Mouse (Mus musculus): ENCODE data around the gene Zfp324. TPM values are rescaled to one million over a fixed set of nuclear protein-coding genes. Genes with fewer than 3 reads are reported as not detected.

The Zfp324 gene
- polyA plus RNA-seq, 1 experiment from 2014 or later: 13.7 TPM

Other genes starting within 250 kb of the Zfp324 start
- gene Vmn2r56, start 230.8 kb upstream of the Zfp324 start, polyA plus RNA-seq (2015; fragmentation: Nextera tagmentation; extraction: Ambion mirVana): not detected in 2 replicates
- 20.1 and 22.9 TPM in 2 replicates for gene Zscan18, start 162.2 kb upstream of the Zfp324 start, polyA plus RNA-seq (2015; fragmentation: Nextera tagmentation; extraction: Ambion mirVana)
- gene Zfp329, start 147.0 kb upstream of the Zfp324 start, polyA plus RNA-seq (2015; fragmentation: Nextera tagmentation; extraction: Ambion mirVana): 30.6 and 31.3 TPM in 2 replicates
- 28.9 and 33.3 TPM in 2 replicates for gene Zfp110, start 131.1 kb upstream of the Zfp324 start, polyA plus RNA-seq (2015; fragmentation: Nextera tagmentation; extraction: Ambion mirVana)
- gene Zfp128, start 84.7 kb upstream of the Zfp324 start, polyA plus RNA-seq (2015; fragmentation: Nextera tagmentation; extraction: Ambion mirVana): 7.0 and 7.3 TPM in 2 replicates
- gene Zscan22, start 68.0 kb upstream of the Zfp324 start, polyA plus RNA-seq (2015; fragmentation: Nextera tagmentation; extraction: Ambion mirVana): 10.6 and 10.9 TPM in 2 replicates
- gene Rps5, start 43.5 kb upstream of the Zfp324 start, polyA plus RNA-seq (2015; fragmentation: Nextera tagmentation; extraction: Ambion mirVana): 661 and 665 TPM in 2 replicates
- 0.70 TPM in 2 replicates for gene Rnf225, start 38.4 kb upstream of the Zfp324 start, polyA plus RNA-seq (2015; fragmentation: Nextera tagmentation; extraction: Ambion mirVana)
- gene Zfp446, start 12.0 kb downstream of the Zfp324 start, polyA plus RNA-seq (2015; fragmentation: Nextera tagmentation; extraction: Ambion mirVana): 12.4 and 13.2 TPM in 2 replicates
- gene Slc27a5, start 32.4 kb downstream of the Zfp324 start, polyA plus RNA-seq (2015; fragmentation: Nextera tagmentation; extraction: Ambion mirVana): 0.19 and 0.44 TPM in 2 replicates
- gene Trim28, start 33.3 kb downstream of the Zfp324 start, polyA plus RNA-seq (2015; fragmentation: Nextera tagmentation; extraction: Ambion mirVana): 216 and 239 TPM in 2 replicates
- gene Zbtb45, start 44.2 kb downstream of the Zfp324 start, polyA plus RNA-seq (2015; fragmentation: Nextera tagmentation; extraction: Ambion mirVana): 37.0 and 37.4 TPM in 2 replicates
- gene Chmp2a, start 69.0 kb downstream of the Zfp324 start, polyA plus RNA-seq (2015; fragmentation: Nextera tagmentation; extraction: Ambion mirVana): 181 and 184 TPM in 2 replicates
- 80.3 and 95.9 TPM in 2 replicates for gene Ube2m, start 72.4 kb downstream of the Zfp324 start, polyA plus RNA-seq (2015; fragmentation: Nextera tagmentation; extraction: Ambion mirVana)
- 6.0 and 6.7 TPM in 2 replicates for gene Mzf1, start 88.9 kb downstream of the Zfp324 start, polyA plus RNA-seq (2015; fragmentation: Nextera tagmentation; extraction: Ambion mirVana)
- gene Vmn1r85, start 129.3 kb downstream of the Zfp324 start, polyA plus RNA-seq (2015; fragmentation: Nextera tagmentation; extraction: Ambion mirVana): 0.03 and 0.04 TPM in 2 replicates
- gene Vmn1r86, start 154.1 kb downstream of the Zfp324 start, polyA plus RNA-seq (2015; fragmentation: Nextera tagmentation; extraction: Ambion mirVana): not detected in 2 replicates
- gene Vmn1r87, start 174.3 kb downstream of the Zfp324 start, polyA plus RNA-seq (2015; fragmentation: Nextera tagmentation; extraction: Ambion mirVana): not detected in 2 replicates
- gene Vmn1r88, start 193.7 kb downstream of the Zfp324 start, polyA plus RNA-seq (2015; fragmentation: Nextera tagmentation; extraction: Ambion mirVana): not detected in 2 replicates
- not detected in 2 replicates for gene Vmn1r89, start 247.2 kb downstream of the Zfp324 start, polyA plus RNA-seq (2015; fragmentation: Nextera tagmentation; extraction: Ambion mirVana)